Mouse (Mus musculus): Measurements from ENCODE around the gene Cilp. TPM values are rescaled to one million over a fixed set of nuclear protein-coding genes. Genes with fewer than 3 reads are reported as not detected.

The Cilp gene
- polyA plus RNA-seq, 1 experiment from 2014 or later, result 1.0 TPM

DNA sequence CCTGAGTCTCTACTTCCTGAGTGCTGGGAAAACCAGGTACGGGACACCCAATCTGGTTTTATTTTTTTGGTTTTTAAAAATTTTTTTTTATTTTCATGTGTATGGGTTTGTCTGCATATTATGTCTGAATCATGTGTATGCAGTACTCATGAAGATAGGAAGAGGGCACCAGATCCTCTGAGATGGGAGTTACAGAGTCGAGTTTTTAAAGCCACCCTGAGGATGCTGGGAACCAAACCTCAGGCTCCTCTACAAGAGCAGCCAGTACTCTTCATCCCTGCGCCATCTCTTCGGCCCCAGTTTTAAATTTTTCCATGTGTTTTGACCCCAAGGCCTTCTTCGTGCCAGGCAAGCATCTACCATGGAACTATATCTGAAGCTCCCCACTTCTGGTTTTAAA lies 25.2 kb upstream of the Cilp start:
- 90% methylated on average over 5 of the region's 5 CpGs for WGBS
- no peak overlapping the region for H3K4me3 ChIP-seq (ENCODE audit: low read depth, low read length)
- H3K4me2 ChIP-seq (replicated peaks; ENCODE audit: low read depth, low read length), result no peak overlapping the region
- H3K36me3 ChIP-seq (ENCODE audit: control insufficient read depth, insufficient read depth, low read length), result no peaks in the 10 kb centered on the region
- no peaks in the 10 kb centered on the region for H3K9me3 ChIP-seq (ENCODE audit: control insufficient read depth, low read depth, low read length)
- H3K4me1 ChIP-seq (ENCODE audit: control insufficient read depth, insufficient read depth, low read length), result peaks cover 28% of the 10 kb centered on the region
- no peak overlapping the region for H3K9ac ChIP-seq (replicated peaks; ENCODE audit: low read depth, low read length)
- H3K27me3 ChIP-seq (ENCODE audit: control insufficient read depth, insufficient read depth, low read length), result no peaks in the 10 kb centered on the region
- H3K27ac ChIP-seq (ENCODE audit: low read length), result no peak overlapping the region
- no peak for ATAC-seq (ENCODE audit: insufficient number of reproducible peaks, insufficient read depth, low FRiP score, low read depth)

DNA sequence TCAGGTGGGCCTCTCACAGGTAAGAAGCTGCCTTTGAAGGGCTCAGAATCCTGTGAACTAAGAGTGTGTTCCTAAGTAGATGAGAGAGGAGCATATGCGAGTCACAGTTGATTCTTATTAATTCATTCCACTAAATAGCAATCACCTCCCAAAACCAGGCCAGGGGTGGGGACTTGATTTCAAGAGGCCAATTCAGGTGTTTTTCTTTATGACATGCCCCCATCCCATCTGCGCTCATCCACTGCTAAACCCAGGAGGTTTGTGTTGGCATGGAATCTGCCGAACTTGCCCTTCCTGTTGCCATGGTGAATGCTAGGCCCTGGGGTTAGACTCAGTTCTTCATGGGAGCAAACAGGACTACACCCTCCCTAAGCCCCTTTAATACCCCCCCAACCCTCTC lies 24.4 kb upstream of the Cilp start:
- WGBS, result 77% methylated on average over 3 of the region's 3 CpGs
- ATAC-seq (ENCODE audit: insufficient number of reproducible peaks, insufficient read depth, low FRiP score, low read depth), result no peak
- H3K27ac ChIP-seq (ENCODE audit: low read length), result no peak overlapping the region

DNA sequence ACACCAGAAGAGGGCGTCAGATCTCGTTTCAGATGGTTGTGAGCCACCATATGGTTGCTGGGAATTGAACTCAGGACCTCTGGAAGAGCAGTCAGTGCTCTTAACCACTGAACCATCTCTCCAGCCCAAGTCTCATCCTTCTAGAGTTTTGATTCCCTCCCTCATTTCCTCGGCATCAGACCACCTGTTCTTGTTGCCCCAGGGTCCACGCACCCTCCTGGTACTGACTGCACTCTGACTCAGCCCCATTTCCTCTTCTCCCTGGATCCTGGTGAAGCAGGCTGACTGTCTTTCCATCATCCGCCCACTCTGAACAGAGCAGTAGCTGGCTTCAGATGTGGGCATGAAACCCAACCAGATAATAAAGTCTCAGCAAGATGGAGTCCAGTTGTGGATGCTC lies 23.0 kb upstream of the Cilp start:
- Histone ChIP-seq H3K36me3 (ENCODE audit: control insufficient read depth, insufficient read depth, low read length) (no peaks in the 10 kb centered on the region), H3K9ac (replicated peaks; ENCODE audit: low read depth, low read length) (no peak overlapping the region), H3K4me1 (ENCODE audit: control insufficient read depth, insufficient read depth, low read length) (peaks cover 28% of the 10 kb centered on the region), H3K9me3 (ENCODE audit: control insufficient read depth, low read depth, low read length) (no peaks in the 10 kb centered on the region), H3K4me2 (replicated peaks; ENCODE audit: low read depth, low read length) (no peak overlapping the region), H3K27me3 (ENCODE audit: control insufficient read depth, insufficient read depth, low read length) (no peaks in the 10 kb centered on the region), H3K4me3 (ENCODE audit: low read depth, low read length) (no peak overlapping the region), H3K27ac (ENCODE audit: low read length) (no peak overlapping the region)
- 57% methylated on average over 5 of the region's 5 CpGs for WGBS
- ATAC-seq (ENCODE audit: insufficient number of reproducible peaks, insufficient read depth, low FRiP score, low read depth), result no peak

More for the DNA sequence above, 24.4 kb upstream of the Cilp start:
- Histone ChIP-seq H3K36me3 (ENCODE audit: control insufficient read depth, insufficient read depth, low read length) (no peaks in the 10 kb centered on the region), H3K9me3 (ENCODE audit: control insufficient read depth, low read depth, low read length) (no peaks in the 10 kb centered on the region), H3K4me2 (replicated peaks; ENCODE audit: low read depth, low read length) (no peak overlapping the region), H3K27me3 (ENCODE audit: control insufficient read depth, insufficient read depth, low read length) (no peaks in the 10 kb centered on the region), H3K4me1 (ENCODE audit: control insufficient read depth, insufficient read depth, low read length) (peaks cover 28% of the 10 kb centered on the region), H3K4me3 (ENCODE audit: low read depth, low read length) (no peak overlapping the region), H3K9ac (replicated peaks; ENCODE audit: low read depth, low read length) (no peak overlapping the region)

DNA sequence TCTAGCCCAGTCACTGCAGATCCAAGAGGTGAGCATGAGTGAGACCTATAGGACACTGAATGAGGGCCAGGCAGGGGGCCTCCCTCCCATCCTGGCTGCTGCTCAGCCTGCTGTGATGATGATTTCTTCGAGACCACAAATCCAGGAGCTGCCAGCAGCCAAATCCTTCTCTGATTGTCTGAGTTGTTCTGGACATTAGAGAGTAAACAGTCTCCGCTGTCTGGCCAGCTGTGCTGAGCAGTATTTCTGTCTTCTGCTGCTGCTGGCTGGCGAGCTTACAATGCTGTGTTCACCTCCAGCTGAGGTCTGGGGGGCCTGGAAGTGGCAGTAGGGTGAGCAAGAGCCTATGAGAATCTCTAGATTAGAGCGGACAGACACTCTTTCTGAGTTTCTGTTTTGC lies 21.7 kb upstream of the Cilp start:
- H3K27ac ChIP-seq (ENCODE audit: low read length), result peak overlapping the region; percentile 48; the same call in 1 of the 2 replicates
- H3K4me1 ChIP-seq (ENCODE audit: control insufficient read depth, insufficient read depth, low read length), result peaks cover 20% of the 10 kb centered on the region
- no peak overlapping the region for H3K9ac ChIP-seq (replicated peaks; ENCODE audit: low read depth, low read length)
- H3K36me3 ChIP-seq (ENCODE audit: control insufficient read depth, insufficient read depth, low read length), result no peaks in the 10 kb centered on the region
- 33% methylated on average over 4 of the region's 4 CpGs for WGBS
- no peak for ATAC-seq (ENCODE audit: insufficient number of reproducible peaks, insufficient read depth, low FRiP score, low read depth)
- H3K4me3 ChIP-seq (ENCODE audit: low read depth, low read length), result no peak overlapping the region
- no peaks in the 10 kb centered on the region for H3K9me3 ChIP-seq (ENCODE audit: control insufficient read depth, low read depth, low read length)
- H3K27me3 ChIP-seq (ENCODE audit: control insufficient read depth, insufficient read depth, low read length), result no peaks in the 10 kb centered on the region
- no peak overlapping the region for H3K4me2 ChIP-seq (replicated peaks; ENCODE audit: low read depth, low read length)

DNA sequence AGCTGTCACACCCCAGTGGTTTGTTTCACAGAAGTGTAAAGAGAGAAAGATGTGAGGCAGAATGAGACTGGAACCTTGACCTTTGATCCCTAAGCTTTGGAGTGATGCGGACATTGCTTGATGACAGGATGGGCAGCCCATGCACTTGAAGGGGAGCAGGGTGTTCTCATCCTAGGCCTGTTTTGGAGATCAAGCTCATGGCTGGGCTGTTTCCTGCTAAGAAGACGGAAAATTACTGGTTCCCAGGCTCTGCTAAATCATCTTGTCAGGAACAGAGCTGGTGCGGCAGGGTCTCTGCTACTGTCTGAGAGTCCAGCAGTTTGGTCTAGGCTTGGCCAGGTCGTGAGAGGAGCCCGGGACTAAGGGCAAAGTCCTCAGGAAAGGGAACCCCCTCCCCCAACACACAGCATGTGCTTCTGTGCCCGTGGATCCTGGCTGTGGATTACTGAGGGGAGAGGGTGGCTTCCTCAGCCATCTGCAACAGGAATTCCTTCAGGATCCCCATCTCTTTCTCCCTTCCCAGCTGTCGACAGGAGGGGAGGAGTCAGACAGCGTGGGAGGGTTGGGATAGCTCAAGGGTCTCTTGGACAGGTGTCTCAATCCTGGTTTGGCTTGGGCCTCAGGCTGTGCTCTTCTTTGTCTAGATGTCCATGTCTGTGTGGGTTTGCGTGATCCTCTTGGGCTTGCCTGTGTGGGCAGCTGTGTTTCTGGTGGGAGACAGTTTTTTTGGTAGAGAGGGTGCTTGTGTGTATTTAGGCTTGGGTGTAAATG lies 20.8 kb upstream of the Cilp start:
- WGBS, result 32% methylated on average over 9 of the region's 9 CpGs
- H3K27ac ChIP-seq (ENCODE audit: low read length), result no peak overlapping the region
- H3K27me3 ChIP-seq (ENCODE audit: control insufficient read depth, insufficient read depth, low read length), result no peaks in the 10 kb centered on the region
- no peak for ATAC-seq (ENCODE audit: insufficient number of reproducible peaks, insufficient read depth, low FRiP score, low read depth)
- peaks cover 19% of the 10 kb centered on the region for H3K4me1 ChIP-seq (ENCODE audit: control insufficient read depth, insufficient read depth, low read length)
- no peaks in the 10 kb centered on the region for H3K36me3 ChIP-seq (ENCODE audit: control insufficient read depth, insufficient read depth, low read length)
- no peak overlapping the region for H3K4me2 ChIP-seq (replicated peaks; ENCODE audit: low read depth, low read length)
- no peaks in the 10 kb centered on the region for H3K9me3 ChIP-seq (ENCODE audit: control insufficient read depth, low read depth, low read length)
- H3K9ac ChIP-seq (replicated peaks; ENCODE audit: low read depth, low read length), result no peak overlapping the region; the same call in 1 of the 2 replicates
- H3K4me3 ChIP-seq (ENCODE audit: low read depth, low read length), result no peak overlapping the region

DNA sequence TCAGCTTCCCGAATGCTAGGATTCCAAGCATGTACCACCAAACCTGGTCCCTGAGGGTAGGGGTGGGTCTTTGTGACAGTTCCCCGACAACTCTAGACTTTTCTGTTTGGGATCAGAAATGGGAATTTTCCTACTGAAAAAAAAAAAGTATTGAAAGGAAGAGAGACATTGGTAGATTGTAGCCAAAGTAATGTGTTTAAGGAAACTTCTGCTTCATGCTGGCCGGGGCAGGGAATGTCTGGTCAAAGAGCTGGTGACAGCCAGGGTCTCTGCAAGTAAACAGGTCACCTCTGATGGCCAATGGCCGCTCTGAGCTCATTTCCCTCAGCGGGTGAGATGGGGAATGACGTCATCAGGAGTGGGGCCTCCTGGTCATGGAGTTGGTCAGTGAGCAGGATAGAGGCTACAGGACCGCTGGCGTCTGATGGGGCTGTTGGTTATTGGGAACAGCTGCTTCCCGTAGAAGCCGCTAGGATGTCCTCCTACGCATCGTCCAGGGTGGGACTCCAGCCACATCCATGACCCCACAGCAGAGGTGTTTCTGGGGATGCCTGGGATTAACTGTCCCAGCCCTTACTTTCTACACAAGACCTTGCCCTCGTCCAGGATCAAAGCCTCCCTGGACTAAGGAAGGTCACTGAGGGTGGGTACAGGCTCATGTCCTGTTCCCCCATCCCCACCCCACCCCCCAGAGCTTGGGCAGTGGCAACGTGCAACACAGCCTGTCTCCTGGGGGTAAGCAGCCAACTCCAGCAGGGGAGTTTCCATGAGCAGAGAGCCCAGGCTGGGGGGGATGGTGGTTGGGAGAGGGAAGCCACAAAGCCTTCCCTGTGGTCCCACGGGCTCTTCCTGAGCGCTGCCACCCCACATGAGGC lies 17.2 kb upstream of the Cilp start:
- Histone ChIP-seq H3K9ac (replicated peaks; ENCODE audit: low read depth, low read length) (no peak overlapping the region), H3K4me2 (replicated peaks; ENCODE audit: low read depth, low read length) (no peak overlapping the region), H3K27me3 (ENCODE audit: control insufficient read depth, insufficient read depth, low read length) (no peaks in the 10 kb centered on the region), H3K4me3 (ENCODE audit: low read depth, low read length) (no peak overlapping the region), H3K36me3 (ENCODE audit: control insufficient read depth, insufficient read depth, low read length) (no peaks in the 10 kb centered on the region), H3K27ac (ENCODE audit: low read length) (no peak overlapping the region), H3K4me1 (ENCODE audit: control insufficient read depth, insufficient read depth, low read length) (peaks cover 17% of the 10 kb centered on the region), H3K9me3 (ENCODE audit: control insufficient read depth, low read depth, low read length) (no peaks in the 10 kb centered on the region)
- WGBS, result 73% methylated on average over 16 of the region's 16 CpGs
- ATAC-seq (ENCODE audit: insufficient number of reproducible peaks, insufficient read depth, low FRiP score, low read depth), result no peak

DNA sequence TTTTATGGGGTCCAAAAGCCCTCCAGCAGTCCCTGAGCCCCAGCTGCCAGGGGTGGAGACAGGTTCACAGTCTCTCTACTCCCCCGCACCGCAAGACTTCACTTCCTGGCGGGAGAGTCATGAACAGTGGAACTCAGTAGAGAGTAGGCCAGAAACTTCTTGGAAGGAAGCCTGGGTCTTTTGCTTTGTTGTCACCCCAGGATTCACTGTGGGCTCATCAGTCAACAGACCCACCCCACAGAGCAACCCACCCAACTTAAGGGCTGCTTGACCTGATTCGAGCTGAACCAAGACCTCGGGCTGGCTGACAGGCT lies 16.6 kb upstream of the Cilp start:
- Histone ChIP-seq H3K9me3 (ENCODE audit: control insufficient read depth, low read depth, low read length) (no peaks in the 10 kb centered on the region), H3K4me1 (ENCODE audit: control insufficient read depth, insufficient read depth, low read length) (peaks cover 11% of the 10 kb centered on the region; the same call in 1 of the 2 replicates), H3K27ac (ENCODE audit: low read length) (no peak overlapping the region), H3K4me3 (ENCODE audit: low read depth, low read length) (no peak overlapping the region), H3K36me3 (ENCODE audit: control insufficient read depth, insufficient read depth, low read length) (no peaks in the 10 kb centered on the region), H3K4me2 (replicated peaks; ENCODE audit: low read depth, low read length) (no peak overlapping the region), H3K27me3 (ENCODE audit: control insufficient read depth, insufficient read depth, low read length) (no peaks in the 10 kb centered on the region), H3K9ac (replicated peaks; ENCODE audit: low read depth, low read length) (no peak overlapping the region)
- ATAC-seq (ENCODE audit: insufficient number of reproducible peaks, insufficient read depth, low FRiP score, low read depth), result no peak
- WGBS, result 83% methylated on average over 5 of the region's 5 CpGs

DNA sequence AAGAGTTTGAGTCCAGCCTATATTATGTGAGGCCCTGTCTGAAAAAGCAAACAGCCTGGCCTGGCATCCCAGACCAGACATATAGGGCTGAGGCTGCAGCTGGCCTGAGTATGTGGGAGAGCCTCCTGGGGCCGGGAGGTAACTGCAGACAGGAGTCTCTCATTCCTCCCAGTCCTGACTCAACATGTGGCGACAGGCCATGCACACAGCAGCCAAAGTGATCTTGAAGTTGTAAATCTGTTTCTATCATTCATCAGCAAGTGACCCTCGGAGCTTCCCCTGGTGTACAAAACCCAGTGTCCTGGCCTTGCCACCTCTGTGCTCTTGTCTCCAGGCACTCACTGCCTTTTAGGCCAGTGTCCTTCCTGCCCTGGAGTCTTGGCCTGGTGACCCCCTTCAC lies 13.0 kb upstream of the Cilp start:
- Histone ChIP-seq H3K9ac (replicated peaks; ENCODE audit: low read depth, low read length) (no peak overlapping the region), H3K9me3 (ENCODE audit: control insufficient read depth, low read depth, low read length) (no peaks in the 10 kb centered on the region), H3K4me1 (ENCODE audit: control insufficient read depth, insufficient read depth, low read length) (no peaks in the 10 kb centered on the region), H3K4me3 (ENCODE audit: low read depth, low read length) (no peak overlapping the region), H3K27ac (ENCODE audit: low read length) (no peak overlapping the region), H3K4me2 (replicated peaks; ENCODE audit: low read depth, low read length) (no peak overlapping the region), H3K36me3 (ENCODE audit: control insufficient read depth, insufficient read depth, low read length) (no peaks in the 10 kb centered on the region), H3K27me3 (ENCODE audit: control insufficient read depth, insufficient read depth, low read length) (no peaks in the 10 kb centered on the region)
- ATAC-seq (ENCODE audit: insufficient number of reproducible peaks, insufficient read depth, low FRiP score, low read depth), result no peak
- 69% methylated on average over 3 of the region's 3 CpGs for WGBS

Measured in stomach, embryonic 14.5 days (tissue).